Mouse (Mus musculus): ENCODE results near the gene Rbpj. TPM values are rescaled to one million over a fixed set of nuclear protein-coding genes. Genes with fewer than 3 reads are reported as not detected.
"Not testable (repeated sequence)": the region's sequence is repeated elsewhere in the genome, so short reads cannot be mapped to it uniquely, and the experiment has no call there.

The Rbpj gene
- polyA plus RNA-seq, 1 experiment = 13.6 TPM

GRCm38 (mm10) chr5:53671507-53671906 is 205.6 kb downstream of the Rbpj start:
- no peaks in the 10 kb centered on the region for H3K36me3 ChIP-seq (replicated peaks; ENCODE audit: low read length)
- TF ChIP-seq GATA1 (IDR thresholded peaks at IDR 0.05; ENCODE audit: borderline replicate concordance, low read length) (no peak), FLI1 (IDR thresholded peaks at IDR 0.05; ENCODE audit: low read length) (no peak)

DNA sequence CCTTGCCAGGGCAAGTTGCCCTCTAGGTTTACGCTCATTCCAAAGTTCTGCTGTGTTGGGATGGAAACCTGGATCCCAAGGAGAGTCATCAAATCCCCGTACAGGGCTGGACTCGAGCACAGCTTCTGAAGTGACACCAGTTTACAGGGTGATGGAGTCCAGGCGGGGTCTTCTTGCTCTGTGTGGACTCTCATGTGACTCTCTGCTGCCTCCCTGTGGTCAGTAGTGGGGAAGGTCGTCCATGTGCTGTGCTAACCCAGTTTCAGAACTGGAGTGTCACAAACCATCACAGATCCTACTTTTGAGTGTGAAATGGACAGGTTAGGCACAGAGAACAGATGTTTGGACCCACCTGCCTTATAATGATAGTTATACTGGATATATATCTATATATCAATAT is 206.4 kb downstream of the Rbpj start:
- Histone ChIP-seq H3K4me3 (replicated peaks) (no peak overlapping the region), H3K27me3 (replicated peaks) (peaks cover 4% of the 10 kb centered on the region), H3K4me1 (peaks cover 5% of the 10 kb centered on the region), H3K9me3 (peaks cover 19% of the 10 kb centered on the region), H3K36me3 (replicated peaks; ENCODE audit: low read length) (no peaks in the 10 kb centered on the region)
- no peak for TF ChIP-seq GATA1 (IDR thresholded peaks at IDR 0.05; ENCODE audit: borderline replicate concordance, low read length)
- TF ChIP-seq FLI1 (IDR thresholded peaks at IDR 0.05; ENCODE audit: low read length) = no peak

More at GRCm38 (mm10) chr5:53671507-53671906, 205.6 kb downstream of the Rbpj start:
- peaks cover 4% of the 10 kb centered on the region for H3K27me3 ChIP-seq (replicated peaks)
- no peak overlapping the region for H3K4me3 ChIP-seq (replicated peaks)
- peaks cover 17% of the 10 kb centered on the region for H3K9me3 ChIP-seq
- H3K4me1 ChIP-seq = peaks cover 5% of the 10 kb centered on the region

DNA sequence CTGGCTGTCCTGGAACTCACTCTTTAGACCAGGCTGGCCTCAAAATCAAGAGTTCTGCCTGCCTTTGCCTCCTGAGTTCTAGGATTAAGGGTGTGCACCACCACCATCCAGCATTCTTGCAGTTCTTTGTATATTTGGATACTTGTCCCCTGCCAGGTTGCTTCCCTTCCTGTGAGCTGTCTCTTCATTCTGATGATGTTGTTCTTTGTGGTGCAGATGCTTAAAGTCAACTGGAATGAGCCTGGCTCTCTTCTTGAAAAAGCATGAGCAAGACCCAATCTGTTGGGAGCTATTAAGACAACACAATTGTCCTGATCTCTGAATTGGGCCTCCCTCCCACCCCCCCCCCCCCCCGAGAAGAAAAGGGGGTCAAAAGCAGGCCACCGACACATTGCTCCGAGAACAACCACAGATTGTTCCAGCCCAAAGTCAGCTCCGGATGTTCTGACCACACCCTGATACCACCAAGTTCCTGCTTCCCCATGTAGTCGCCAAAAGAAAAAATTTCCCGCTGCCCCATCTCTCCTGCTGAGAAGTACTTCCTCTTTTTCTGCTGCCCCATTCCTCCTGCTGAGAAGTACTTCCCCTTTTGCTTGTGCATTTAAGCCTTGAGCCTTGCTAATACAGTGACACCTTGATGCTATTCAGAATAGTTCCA is 207.7 kb downstream of the Rbpj start:
- H3K27me3 ChIP-seq (replicated peaks); H3K4me3 ChIP-seq (replicated peaks); H3K4me1 ChIP-seq; H3K36me3 ChIP-seq (replicated peaks; ENCODE audit: low read length): not testable (repeated sequence)
- H3K9me3 ChIP-seq = peaks cover 19% of the 10 kb centered on the region

- peaks cover 21% of the 10 kb centered on the region for H3K9me3 ChIP-seq
- H3K4me1 ChIP-seq = peaks cover 5% of the 10 kb centered on the region
- H3K36me3 ChIP-seq (replicated peaks; ENCODE audit: low read length) = no peaks in the 10 kb centered on the region
- peaks cover 6% of the 10 kb centered on the region for H3K27me3 ChIP-seq (replicated peaks)
- H3K4me3 ChIP-seq (replicated peaks) = no peak overlapping the region
- no peak for TF ChIP-seq FLI1 (IDR thresholded peaks at IDR 0.05; ENCODE audit: low read length)
- no peak for TF ChIP-seq GATA1 (IDR thresholded peaks at IDR 0.05; ENCODE audit: borderline replicate concordance, low read length)
Observed at GRCm38 (mm10) chr5:53676671-53677070, 210.7 kb downstream of the Rbpj start.

GRCm38 (mm10) chr5:53678036-53678767 is 212.2 kb downstream of the Rbpj start:
- H3K36me3 ChIP-seq (replicated peaks; ENCODE audit: low read length) = no peaks in the 10 kb centered on the region
- H3K27me3 ChIP-seq (replicated peaks) = peaks cover 6% of the 10 kb centered on the region
- TF ChIP-seq FLI1 (IDR thresholded peaks at IDR 0.05; ENCODE audit: low read length) (no peak), GATA1 (IDR thresholded peaks at IDR 0.05; ENCODE audit: borderline replicate concordance, low read length) (no peak)
- H3K4me1 ChIP-seq = no peaks in the 10 kb centered on the region
- H3K9me3 ChIP-seq = peaks cover 25% of the 10 kb centered on the region
- no peak overlapping the region for H3K4me3 ChIP-seq (replicated peaks)

- H3K36me3 ChIP-seq (replicated peaks; ENCODE audit: low read length) = no peaks in the 10 kb centered on the region
- no peak for TF ChIP-seq GATA1 (IDR thresholded peaks at IDR 0.05; ENCODE audit: borderline replicate concordance, low read length)
- no peak for TF ChIP-seq FLI1 (IDR thresholded peaks at IDR 0.05; ENCODE audit: low read length)
- H3K4me3 ChIP-seq (replicated peaks) = no peak overlapping the region
- H3K4me1 ChIP-seq = no peaks in the 10 kb centered on the region
- peaks cover 6% of the 10 kb centered on the region for H3K27me3 ChIP-seq (replicated peaks)
- H3K9me3 ChIP-seq = peaks cover 12% of the 10 kb centered on the region
Observed at GRCm38 (mm10) chr5:53679651-53680050, 213.7 kb downstream of the Rbpj start.

DNA sequence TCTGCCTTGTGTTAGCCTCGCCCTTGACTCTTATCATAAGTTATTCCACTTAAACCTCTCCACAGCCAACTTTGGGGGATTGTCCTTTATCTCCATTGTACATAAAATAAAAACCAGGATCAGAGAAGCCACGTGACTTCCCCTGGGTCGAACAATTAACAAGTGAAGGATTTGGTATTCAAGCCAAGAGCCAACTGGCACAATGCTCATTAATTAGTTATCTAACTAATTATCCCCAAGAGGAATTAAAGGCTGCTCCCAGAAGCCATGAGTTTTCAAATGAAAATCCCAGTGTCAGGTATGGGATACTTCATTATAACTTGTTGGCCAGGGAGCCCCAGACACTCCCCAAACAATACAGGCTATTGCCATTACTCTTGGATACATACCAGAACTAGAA is 218.0 kb downstream of the Rbpj start:
- H3K27me3 ChIP-seq (replicated peaks) = peaks cover 5% of the 10 kb centered on the region
- H3K36me3 ChIP-seq (replicated peaks; ENCODE audit: low read length) = no peaks in the 10 kb centered on the region
- TF ChIP-seq FLI1 (IDR thresholded peaks at IDR 0.05; ENCODE audit: low read length) (no peak), GATA1 (IDR thresholded peaks at IDR 0.05; ENCODE audit: borderline replicate concordance, low read length) (no peak)
- H3K9me3 ChIP-seq = peaks cover 10% of the 10 kb centered on the region
- H3K4me1 ChIP-seq = no peaks in the 10 kb centered on the region
- no peak overlapping the region for H3K4me3 ChIP-seq (replicated peaks)

GRCm38 (mm10) chr5:53684417-53684816 is 218.5 kb downstream of the Rbpj start:
- TF ChIP-seq GATA1 (IDR thresholded peaks at IDR 0.05; ENCODE audit: borderline replicate concordance, low read length) = no peak
- no peak for TF ChIP-seq FLI1 (IDR thresholded peaks at IDR 0.05; ENCODE audit: low read length)
- Histone ChIP-seq H3K4me3 (replicated peaks) (no peak overlapping the region), H3K4me1 (no peaks in the 10 kb centered on the region), H3K27me3 (replicated peaks) (peaks cover 5% of the 10 kb centered on the region), H3K36me3 (replicated peaks; ENCODE audit: low read length) (no peaks in the 10 kb centered on the region), H3K9me3 (peaks cover 12% of the 10 kb centered on the region)

- Histone ChIP-seq H3K4me3 (replicated peaks) (no peak overlapping the region), H3K36me3 (replicated peaks; ENCODE audit: low read length) (no peaks in the 10 kb centered on the region), H3K9me3 (peaks cover 14% of the 10 kb centered on the region), H3K27me3 (replicated peaks) (peaks cover 7% of the 10 kb centered on the region), H3K4me1 (no peaks in the 10 kb centered on the region)
- TF ChIP-seq FLI1 (IDR thresholded peaks at IDR 0.05; ENCODE audit: low read length) = no peak
- no peak for TF ChIP-seq GATA1 (IDR thresholded peaks at IDR 0.05; ENCODE audit: borderline replicate concordance, low read length)
Observed at GRCm38 (mm10) chr5:53685623-53686022, 219.7 kb downstream of the Rbpj start.

- Histone ChIP-seq H3K9me3 (peaks cover 12% of the 10 kb centered on the region), H3K27me3 (replicated peaks) (peaks cover 9% of the 10 kb centered on the region), H3K4me1 (no peaks in the 10 kb centered on the region), H3K4me3 (replicated peaks) (no peak overlapping the region), H3K36me3 (replicated peaks; ENCODE audit: low read length) (no peaks in the 10 kb centered on the region)
- TF ChIP-seq FLI1 (IDR thresholded peaks at IDR 0.05; ENCODE audit: low read length) = no peak
- TF ChIP-seq GATA1 (IDR thresholded peaks at IDR 0.05; ENCODE audit: borderline replicate concordance, low read length) = no peak
Observed at GRCm38 (mm10) chr5:53686379-53686778, 220.4 kb downstream of the Rbpj start.

Measured in megakaryocyte, embryonic 14.5 days (primary cell).